Mouse (Mus musculus) C2C12 (cell line): ENCODE measurements around the gene Gm128.

Experiments used
- CTCF ChIP-seq: IDR thresholded peaks from one replicate; pipeline ENCODE4 v1.5.1; 2011; ENCODE audit not compliant: control insufficient read depth, insufficient read depth, insufficient read length
- FOSL1 ChIP-seq: IDR thresholded peaks from one replicate; pipeline ENCODE4 v1.8.0; 2011; ENCODE audit warnings: mild to moderate bottlenecking, low read length; ENCODE audit not compliant: poor library complexity, insufficient read depth, severe bottlenecking
- MAX ChIP-seq: IDR thresholded peaks from one replicate; pipeline ENCODE4 v1.6.1; 2011; ENCODE audit warnings: mild to moderate bottlenecking, control low read depth
- MYOD1 ChIP-seq: IDR thresholded peaks from one replicate; pipeline ENCODE4 v1.6.1; 2011; ENCODE audit warnings: low read depth; ENCODE audit not compliant: control insufficient read depth, insufficient read length
- MYOG ChIP-seq: IDR thresholded peaks from one replicate; pipeline ENCODE4 v1.6.1; 2011; ENCODE audit not compliant: control insufficient read depth, insufficient read length; ENCODE audit errors: extremely low read depth
- USF1 ChIP-seq: IDR thresholded peaks from one replicate; pipeline ENCODE4 v1.6.1; 2011; ENCODE audit warnings: low read depth, mild to moderate bottlenecking, control low read depth, moderate library complexity

- no peak for TF ChIP-seq CTCF
- TF ChIP-seq USF1: no peak
- no peak for TF ChIP-seq MAX
- TF ChIP-seq FOSL1: no peak
- TF ChIP-seq MYOG: no peak
- no peak for TF ChIP-seq MYOD1
Measured at GRCm38 (mm10) chr3:95203880-95204279, 37.5 kb downstream of the Gm128 start.
